Mouse (Mus musculus) myocyte (in vitro differentiated cells): Measurements from ENCODE around the gene Krtap3-3. TPM values are rescaled to one million over a fixed set of nuclear protein-coding genes. Genes with fewer than 3 reads are reported as not detected.

Experiments used
- H3K27me3 ChIP-seq: one replicate; pipeline ENCODE4 v1.6.1; 2011; ENCODE audit not compliant: control insufficient read depth, insufficient read depth, insufficient read length
- H3K36me3 ChIP-seq: one replicate; pipeline ENCODE4 v1.6.1; 2011; ENCODE audit not compliant: control insufficient read depth, insufficient read depth
- H3K4me2 ChIP-seq: one replicate; pipeline ENCODE4 v1.6.1; 2011; ENCODE audit warnings: low read depth, control low read depth
- H3K4me3 ChIP-seq: one replicate; pipeline ENCODE4 v1.5.1; 2011; ENCODE audit warnings: mild to moderate bottlenecking, control low read depth, moderate library complexity
- H3K79me2 ChIP-seq: one replicate; pipeline ENCODE4 v1.6.1; 2011; ENCODE audit not compliant: control insufficient read depth, insufficient read depth
- H3ac ChIP-seq: one replicate; pipeline ENCODE4 v1.6.1; 2011; ENCODE audit not compliant: control insufficient read depth, insufficient read length
- CEBPB ChIP-seq: IDR thresholded peaks from 2 replicates; pipeline ENCODE4 v1.6.1; 2011; ENCODE audit warnings: mild to moderate bottlenecking, moderate library complexity; ENCODE audit not compliant: poor library complexity, insufficient read depth, severe bottlenecking
- E2F4 ChIP-seq: IDR thresholded peaks from one replicate; pipeline ENCODE4 v1.6.1; 2011; ENCODE audit warnings: mild to moderate bottlenecking, control low read depth, moderate library complexity; ENCODE audit not compliant: insufficient read depth
- MYOG ChIP-seq, 3 experiments: IDR thresholded peaks; one replicate each; pipeline ENCODE4 v1.6.1; 2011; ENCODE audit warnings: control low read depth in 2 of 3, low read depth in 2 of 3, mild to moderate bottlenecking in 2 of 3; ENCODE audit not compliant: insufficient read length in 2 of 3, control insufficient read depth in 1 of 3, insufficient read depth in 1 of 3
- POLR2A ChIP-seq: IDR thresholded peaks from one replicate; pipeline ENCODE4 v1.6.1; 2011; ENCODE audit warnings: low read depth, mild to moderate bottlenecking, control low read depth, moderate library complexity; ENCODE audit not compliant: insufficient read length
- POLR2AphosphoS2 ChIP-seq: IDR thresholded peaks from one replicate; pipeline ENCODE4 v1.6.1; 2011; ENCODE audit warnings: low read depth, control low read depth; ENCODE audit not compliant: insufficient read length
- REST ChIP-seq: IDR thresholded peaks from one replicate; pipeline ENCODE4 v1.6.1; 2011; ENCODE audit warnings: mild to moderate bottlenecking, control low read depth, moderate library complexity; ENCODE audit not compliant: insufficient read depth, insufficient read length
- SRF ChIP-seq: IDR thresholded peaks from one replicate; pipeline ENCODE4 v1.6.1; 2011; ENCODE audit warnings: low read depth; ENCODE audit not compliant: control insufficient read depth, insufficient read length
- TCF12 ChIP-seq: IDR thresholded peaks from one replicate; pipeline ENCODE4 v1.6.1; 2011; ENCODE audit warnings: mild to moderate bottlenecking, control low read depth; ENCODE audit not compliant: poor library complexity, insufficient read depth, severe bottlenecking
- TCF3 ChIP-seq: IDR thresholded peaks from one replicate; pipeline ENCODE4 v1.6.1; 2011; ENCODE audit warnings: low read depth, control low read depth; ENCODE audit not compliant: insufficient read length
- USF1 ChIP-seq: IDR thresholded peaks from one replicate; pipeline ENCODE4 v1.6.1; 2011; ENCODE audit warnings: low read depth, mild to moderate bottlenecking, control low read depth, moderate library complexity
- polyA plus RNA-seq: library from polyadenylated mRNA; unstranded; fragments of >200 nt; fragmentation: generic; extraction: Trizol; gene quantifications from one replicate; pipeline ENCODE4 v1.2.1, GENCODE M21; 2012; ENCODE audit warnings: missing spikeins

Gene Krtap3-3
- polyA plus RNA-seq, 1 experiment = not detected

- no peaks in the 10 kb centered on the region for H3K27me3 ChIP-seq
- H3ac ChIP-seq = no peak overlapping the region
- no peaks in the 10 kb centered on the region for H3K36me3 ChIP-seq
- no peak for TF ChIP-seq TCF3
- TF ChIP-seq MYOG (IDR thresholded peaks at IDR 0.05; ENCODE audit: control insufficient read depth in 1 of 3, insufficient read depth in 1 of 3, insufficient read length in 2 of 3, low read depth in 2 of 3) = no peak
- no peak for TF ChIP-seq USF1
- no peak for TF ChIP-seq POLR2AphosphoS2
- no peak for TF ChIP-seq E2F4
- TF ChIP-seq REST = no peak
- TF ChIP-seq CEBPB = no peak
- TF ChIP-seq SRF = no peak
- no peak for TF ChIP-seq TCF12
- no peak for TF ChIP-seq POLR2A
- H3K4me2 ChIP-seq = no peak overlapping the region
- no peaks in the 10 kb centered on the region for H3K79me2 ChIP-seq
- no peak overlapping the region for H3K4me3 ChIP-seq
Measured at GRCm38 (mm10) chr11:99514098-99514497, 36.6 kb downstream of the Krtap3-3 start.

Other genes starting within 250 kb of the Krtap3-3 start
- not detected for gene Krt25, start 227.9 kb downstream of the Krtap3-3 start, polyA plus RNA-seq
- not detected for gene Krt26, start 212.9 kb downstream of the Krtap3-3 start, polyA plus RNA-seq
- gene Krt27, start 199.8 kb downstream of the Krtap3-3 start, polyA plus RNA-seq = not detected
- 0.04 TPM for gene Krt28, start 176.0 kb downstream of the Krtap3-3 start, polyA plus RNA-seq
- 6.7 TPM for gene Krt10, start 161.5 kb downstream of the Krtap3-3 start, polyA plus RNA-seq
- not detected for gene Krt12, start 128.6 kb downstream of the Krtap3-3 start, polyA plus RNA-seq
- gene Krt20, start 112.7 kb downstream of the Krtap3-3 start, polyA plus RNA-seq = not detected
- 0.02 TPM for gene Krt23, start 57.7 kb downstream of the Krtap3-3 start, polyA plus RNA-seq
- gene Krt39, start 29.5 kb downstream of the Krtap3-3 start, polyA plus RNA-seq = not detected
- not detected for gene Krt40, start 7.7 kb downstream of the Krtap3-3 start, polyA plus RNA-seq
- gene Krtap3-2, start 6.0 kb upstream of the Krtap3-3 start, polyA plus RNA-seq = not detected
- not detected for gene Gm11939, start 8.6 kb upstream of the Krtap3-3 start, polyA plus RNA-seq
- not detected for gene Krtap3-1, start 15.8 kb upstream of the Krtap3-3 start, polyA plus RNA-seq
- not detected for gene Krtap1-5, start 30.2 kb upstream of the Krtap3-3 start, polyA plus RNA-seq
- gene Krtap1-4, start 32.8 kb upstream of the Krtap3-3 start, polyA plus RNA-seq = not detected
- gene Krtap1-3, start 40.5 kb upstream of the Krtap3-3 start, polyA plus RNA-seq = not detected
- not detected for gene Krtap9-3, start 47.2 kb upstream of the Krtap3-3 start, polyA plus RNA-seq
- not detected for gene Gm11938, start 52.4 kb upstream of the Krtap3-3 start, polyA plus RNA-seq
- not detected for gene Gm11937, start 59.3 kb upstream of the Krtap3-3 start, polyA plus RNA-seq
- not detected for gene Krtap2-4, start 64.0 kb upstream of the Krtap3-3 start, polyA plus RNA-seq
- gene Gm11562, start 69.6 kb upstream of the Krtap3-3 start, polyA plus RNA-seq = not detected
- not detected for gene Krtap4-1, start 77.4 kb upstream of the Krtap3-3 start, polyA plus RNA-seq
- gene Krtap4-2, start 84.2 kb upstream of the Krtap3-3 start, polyA plus RNA-seq = not detected
- not detected for gene Krtap4-7, start 93.2 kb upstream of the Krtap3-3 start, polyA plus RNA-seq
- gene Gm11555, start 99.4 kb upstream of the Krtap3-3 start, polyA plus RNA-seq = not detected
- gene Gm11563, start 108.1 kb upstream of the Krtap3-3 start, polyA plus RNA-seq = not detected
- not detected for gene Krtap4-6, start 115.1 kb upstream of the Krtap3-3 start, polyA plus RNA-seq
- not detected for gene Gm14190, start 139.9 kb upstream of the Krtap3-3 start, polyA plus RNA-seq
- gene Gm14180, start 183.4 kb upstream of the Krtap3-3 start, polyA plus RNA-seq = not detected
- not detected for gene Gm11595, start 222.0 kb upstream of the Krtap3-3 start, polyA plus RNA-seq
- not detected for gene Krtap4-8, start 229.8 kb upstream of the Krtap3-3 start, polyA plus RNA-seq
- gene Krtap4-9, start 234.3 kb upstream of the Krtap3-3 start, polyA plus RNA-seq = not detected
- not detected for gene Gm11596, start 242.6 kb upstream of the Krtap3-3 start, polyA plus RNA-seq
- gene Gm11569, start 248.1 kb upstream of the Krtap3-3 start, polyA plus RNA-seq = not detected